Mouse (Mus musculus) ES-Bruce4 (cell line): ENCODE results near the gene Fbxl18.

Experiments used
- CTCF ChIP-seq: IDR thresholded peaks from one replicate; pipeline ENCODE4 v1.8.1; 2011; ENCODE audit warnings: low read depth, low read length
- EP300 ChIP-seq: IDR thresholded peaks from 2 replicates; pipeline ENCODE4 v1.6.1; 2011; ENCODE audit warnings: low read depth, low read length; ENCODE audit not compliant: insufficient read depth
- POLR2A ChIP-seq: IDR thresholded peaks from one replicate; pipeline ENCODE4 v1.8.1; 2011; ENCODE audit warnings: low read length; ENCODE audit not compliant: insufficient read depth

- TF ChIP-seq CTCF (no peak), POLR2A (no peak), EP300 (no peak)
Observed at GRCm38 (mm10) chr5:142926940-142927228, 31.7 kb upstream of the Fbxl18 start.
